Mouse (Mus musculus) lung, postnatal 0 days (tissue): ENCODE measurements around the gene Slc22a17.

Source experiments
- CTCF ChIP-seq: IDR thresholded peaks from 2 replicates; pipeline ENCODE4 v1.5.1; 2016; ENCODE audit warnings: antibody characterized with exemption, mild to moderate bottlenecking
- EP300 ChIP-seq: IDR thresholded peaks from 2 replicates; pipeline ENCODE4 v1.6.1; 2016; ENCODE audit warnings: antibody characterized with exemption, mild to moderate bottlenecking, control low read depth

DNA sequence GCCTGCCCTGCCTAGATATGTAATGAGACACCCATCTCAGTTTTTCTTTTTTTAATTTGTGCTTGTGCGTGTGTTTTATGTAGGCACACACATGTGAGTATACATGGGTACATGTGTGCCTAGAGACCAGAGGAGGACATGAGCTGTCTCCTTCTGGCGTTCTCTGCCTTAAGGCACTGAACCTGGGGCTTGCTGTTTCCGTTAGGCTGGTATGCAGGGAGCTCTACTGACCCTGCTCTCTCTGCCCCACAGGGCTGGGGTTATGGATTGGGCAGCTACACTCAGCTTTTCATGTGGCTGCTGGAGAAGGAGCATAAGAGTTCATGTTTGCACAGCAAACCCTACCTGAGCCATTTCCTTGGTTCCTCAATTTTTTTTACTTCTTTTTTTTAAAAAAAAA is 41.5 kb upstream of the Slc22a17 start:
- TF ChIP-seq CTCF: no peak
- no peak for TF ChIP-seq EP300
